Mouse (Mus musculus): Measurements from ENCODE around the gene Lef1.
A peak's percentile ranks its signal among the peaks of the same experiment; 100 is the strongest.

Gene Lef1

DNA sequence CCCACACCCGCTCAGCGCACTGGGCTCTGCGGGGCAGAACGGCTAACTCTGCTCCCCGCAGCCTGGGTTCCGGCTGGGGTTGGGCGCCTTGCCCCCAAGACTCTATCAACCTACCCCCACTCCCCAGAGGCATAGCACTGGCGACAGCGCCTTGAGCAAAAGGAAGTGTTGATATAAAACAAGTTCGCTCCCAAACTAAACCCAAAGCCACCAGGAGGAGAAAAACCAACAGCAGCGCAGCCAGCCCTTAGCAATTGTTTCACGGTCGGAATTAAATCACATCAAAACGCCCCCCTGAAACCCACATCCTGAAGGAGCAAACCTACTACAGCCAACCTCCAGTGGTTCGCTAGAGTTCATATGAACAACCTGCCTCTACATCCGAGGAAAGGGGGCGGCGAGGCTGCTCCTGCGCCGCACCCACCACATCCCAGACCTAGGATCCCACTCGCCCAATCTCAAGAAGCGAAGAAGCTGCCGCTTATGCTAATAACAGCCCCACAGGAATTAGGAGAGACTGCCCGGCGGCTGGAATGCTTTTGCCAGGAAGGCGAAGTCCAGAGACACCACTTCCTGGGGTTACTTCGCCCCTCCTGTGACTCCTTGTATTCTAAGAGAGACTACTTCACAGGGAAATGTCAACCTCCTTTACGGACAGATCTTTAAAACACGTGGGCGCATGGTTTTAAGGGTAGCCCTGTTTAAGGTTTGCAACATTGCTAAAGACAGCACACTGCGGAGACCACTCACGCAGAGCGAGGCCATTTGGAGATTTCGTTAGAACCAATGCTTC, 2.8 kb upstream of the Lef1 start:
- no peak for DNase-seq (ENCODE audit: extremely low read depth, insufficient read length, low spot score)

DNA sequence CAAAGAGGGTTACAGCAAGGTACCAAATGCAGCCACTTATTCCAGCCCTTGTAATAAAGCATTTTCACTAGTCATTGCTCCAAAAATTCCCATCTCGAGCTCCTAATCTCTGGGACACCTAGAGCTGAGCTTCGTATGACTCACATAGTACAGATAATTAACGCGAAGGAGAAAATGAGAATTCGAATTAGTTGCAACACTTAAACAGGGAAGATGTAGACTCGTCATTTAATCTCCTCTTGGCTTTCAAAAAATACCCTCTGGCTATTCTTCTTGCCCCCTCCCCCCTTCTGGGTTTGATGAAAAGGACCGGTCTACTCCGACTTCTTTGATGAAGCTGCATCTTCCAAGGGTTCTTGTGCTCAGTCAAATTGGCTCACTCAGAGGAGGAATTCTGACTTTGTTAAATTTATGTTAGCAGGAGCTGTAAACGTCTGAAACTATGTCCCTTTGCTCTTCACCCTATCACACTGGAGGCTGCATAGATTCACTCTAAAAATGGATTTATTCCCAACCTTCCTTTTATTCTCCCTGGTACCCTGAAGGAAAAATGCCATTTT, 2.1 kb upstream of the Lef1 start:
- DNase-seq (ENCODE audit: extremely low read depth, insufficient read length, low spot score): no peak

DNA sequence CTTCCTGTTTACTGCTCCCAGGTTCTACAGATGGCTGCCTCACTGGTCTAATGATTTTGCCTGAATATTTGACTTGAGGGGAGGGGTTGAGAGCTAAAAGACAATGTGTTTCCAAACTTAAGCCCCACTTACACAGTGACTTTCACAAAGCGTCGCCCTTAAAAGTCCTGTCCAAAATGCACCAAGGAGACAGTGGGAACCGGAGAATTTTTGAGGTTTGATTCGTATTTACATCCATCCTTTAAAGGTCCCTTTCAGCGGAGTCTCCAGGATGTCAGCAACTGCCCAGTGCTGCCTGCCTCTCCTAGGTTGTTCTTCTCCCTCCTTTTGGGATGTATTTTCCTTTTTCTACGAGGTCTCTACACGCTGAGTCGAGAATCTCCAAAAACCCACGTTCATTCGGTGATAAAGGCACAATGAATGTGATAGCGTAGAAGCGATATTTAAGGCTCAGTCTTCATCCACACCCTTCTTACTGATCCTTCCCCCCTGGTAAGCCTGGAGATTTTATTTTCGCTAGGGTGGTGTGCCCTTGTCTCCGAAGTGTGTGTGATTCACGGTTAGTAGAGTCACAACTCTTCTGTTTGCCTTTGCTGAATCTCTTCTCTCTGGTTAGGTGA, 1.1 kb upstream of the Lef1 start:
- DNase-seq (ENCODE audit: extremely low read depth, insufficient read length, low spot score): no peak

DNA sequence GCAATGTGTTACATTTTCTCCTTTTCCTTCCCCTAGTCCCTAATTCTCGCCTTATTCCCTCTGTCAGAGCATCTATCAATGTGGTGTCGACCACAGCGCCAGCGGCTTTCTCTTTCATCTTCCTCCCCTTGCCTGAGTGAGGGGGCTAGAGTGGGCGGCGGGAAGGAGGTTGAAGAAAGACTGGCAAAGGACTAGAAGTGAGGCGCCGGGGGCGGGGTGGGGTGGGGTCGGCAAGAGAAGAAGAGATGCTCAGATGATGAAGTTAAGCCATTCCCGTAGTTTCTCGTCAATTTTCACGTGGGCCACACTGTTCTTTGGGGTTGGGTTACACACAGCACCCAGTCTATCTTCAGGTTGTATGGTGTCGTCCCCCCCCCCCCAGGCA, 593 bp upstream of the Lef1 start:
- no peak for DNase-seq (ENCODE audit: extremely low read depth, insufficient read length, low spot score)

DNA sequence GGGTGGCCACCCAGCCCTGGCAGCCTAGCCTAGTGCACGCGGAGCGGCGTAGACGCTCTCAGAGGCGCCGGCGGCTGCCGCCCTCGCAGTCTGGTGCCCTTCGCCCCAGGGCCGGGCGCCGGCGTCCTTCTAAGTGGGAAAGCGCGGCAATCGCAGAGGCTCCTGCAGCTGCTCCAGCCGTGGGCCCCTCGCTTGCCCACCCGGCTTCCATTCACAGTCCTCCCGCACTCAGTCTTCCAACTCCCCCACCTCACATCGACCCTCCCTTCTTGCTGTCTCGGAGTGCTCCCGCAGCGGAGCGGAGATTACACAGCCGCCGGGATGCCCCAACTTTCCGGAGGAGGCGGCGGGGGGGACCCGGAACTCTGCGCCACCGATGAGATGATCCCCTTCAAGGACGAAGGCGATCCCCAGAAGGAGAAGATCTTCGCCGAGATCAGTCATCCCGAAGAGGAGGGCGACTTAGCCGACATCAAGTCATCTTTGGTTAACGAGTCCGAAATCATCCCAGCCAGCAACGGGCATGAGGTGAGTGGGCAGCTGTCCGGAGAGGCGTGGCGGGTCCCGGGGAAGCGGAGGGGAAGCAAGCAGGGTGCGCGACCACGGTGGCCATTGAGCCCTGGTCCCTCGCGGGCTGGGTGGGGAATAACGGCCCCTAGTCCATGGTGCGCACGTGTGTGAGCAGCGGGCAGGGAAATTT, 1.0 kb downstream of the Lef1 start:
- peak; percentile 70 for DNase-seq (ENCODE audit: extremely low read depth, insufficient read length, low spot score)

DNA sequence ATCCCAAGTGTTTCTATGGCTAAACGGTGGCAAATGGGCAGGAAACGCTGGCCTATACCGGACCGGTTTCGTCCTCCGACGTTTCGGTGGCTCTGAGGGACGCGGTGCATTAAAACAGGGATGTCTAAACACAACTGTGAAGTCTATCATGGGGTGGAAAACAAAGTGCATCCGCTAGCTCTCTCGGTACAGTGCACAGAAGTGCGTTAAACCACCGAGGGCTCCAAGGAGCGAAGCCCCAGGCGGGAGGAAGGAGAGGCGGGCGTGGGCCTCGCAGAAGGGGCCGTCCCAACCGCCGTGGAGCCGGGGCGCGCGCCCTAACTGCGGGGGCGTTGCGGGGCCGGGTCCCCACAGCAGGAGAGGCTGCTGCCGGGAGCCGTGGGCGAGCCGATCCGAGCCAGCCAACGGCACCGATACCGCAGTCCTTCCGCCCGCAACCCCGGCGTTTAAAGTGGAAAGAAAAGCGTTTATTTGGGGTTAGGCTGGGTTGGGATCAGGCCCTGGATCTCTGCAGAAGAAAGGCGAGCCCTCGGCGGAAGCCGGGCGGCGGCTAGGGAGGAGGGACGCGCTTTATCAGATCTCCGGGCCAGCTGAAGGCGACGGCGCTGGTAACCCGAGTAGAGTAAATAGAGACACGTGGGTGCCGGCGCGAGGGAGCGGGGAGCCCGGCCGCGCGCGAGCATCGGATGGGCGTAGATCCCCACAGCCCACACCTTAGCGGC, 1.7 kb downstream of the Lef1 start:
- peak; percentile 74 for DNase-seq (ENCODE audit: extremely low read depth, insufficient read length, low spot score)

DNA sequence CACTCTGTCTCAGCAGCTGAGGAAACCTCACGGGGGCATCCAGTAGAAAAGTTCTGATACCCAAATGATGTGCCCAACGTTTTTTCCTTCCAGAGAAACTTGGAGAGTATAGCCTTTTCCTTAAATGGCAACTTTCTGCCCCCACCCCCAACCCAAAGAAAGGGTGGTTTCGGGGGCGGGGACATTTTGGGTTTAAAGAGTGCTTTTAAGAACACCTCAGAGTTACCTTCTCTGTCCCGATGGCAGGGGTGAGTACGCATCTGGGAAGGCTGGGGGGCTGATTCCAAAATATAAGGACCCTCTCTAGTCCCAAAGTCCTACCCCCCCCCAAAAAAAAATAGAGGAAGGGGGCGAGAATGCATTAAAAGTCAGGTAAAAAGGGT, 2.3 kb downstream of the Lef1 start:
- DNase-seq (ENCODE audit: extremely low read depth, insufficient read length, low spot score): no peak

DNA sequence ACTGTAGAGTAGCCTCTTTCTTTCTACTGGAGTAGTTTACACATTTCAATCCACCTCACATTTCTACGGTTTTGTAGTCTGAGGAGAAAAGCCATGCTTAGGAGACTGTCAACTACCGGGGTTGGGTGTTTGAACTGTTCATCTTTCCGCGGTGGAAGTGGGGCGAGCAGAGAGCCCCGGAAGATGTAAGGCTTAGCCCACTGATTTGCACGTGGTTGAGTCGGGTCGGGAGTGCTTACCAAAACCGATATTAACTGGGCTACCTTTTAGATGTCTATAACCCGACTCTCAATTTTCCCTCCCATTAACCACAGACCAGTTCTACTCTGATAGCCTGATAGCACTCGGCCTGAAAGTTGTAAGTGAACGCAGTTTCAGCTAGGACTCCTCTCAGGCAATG, 2.8 kb downstream of the Lef1 start:
- DNase-seq (ENCODE audit: extremely low read depth, insufficient read length, low spot score): no peak

DNA sequence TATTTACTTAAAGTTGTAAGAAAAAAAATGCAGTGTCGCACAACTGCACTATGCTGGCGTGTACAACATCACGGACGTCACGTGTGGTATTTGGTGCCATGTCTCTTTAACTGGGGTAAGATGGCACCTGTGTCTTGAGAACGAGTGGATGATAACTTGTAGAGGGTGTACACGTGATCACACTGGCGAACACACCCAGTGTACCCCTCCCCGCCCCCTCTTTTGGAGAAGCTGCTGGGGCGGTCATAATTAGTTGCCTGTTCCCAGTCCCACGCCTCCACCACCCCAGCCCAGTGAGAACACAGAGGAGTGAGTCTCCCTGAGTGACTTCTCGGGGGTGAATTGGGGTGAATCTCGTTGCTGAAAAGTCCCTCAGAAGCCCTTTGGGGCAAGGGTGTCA, 5.8 kb downstream of the Lef1 start:
- no peak for DNase-seq (ENCODE audit: extremely low read depth, insufficient read length, low spot score)

DNA sequence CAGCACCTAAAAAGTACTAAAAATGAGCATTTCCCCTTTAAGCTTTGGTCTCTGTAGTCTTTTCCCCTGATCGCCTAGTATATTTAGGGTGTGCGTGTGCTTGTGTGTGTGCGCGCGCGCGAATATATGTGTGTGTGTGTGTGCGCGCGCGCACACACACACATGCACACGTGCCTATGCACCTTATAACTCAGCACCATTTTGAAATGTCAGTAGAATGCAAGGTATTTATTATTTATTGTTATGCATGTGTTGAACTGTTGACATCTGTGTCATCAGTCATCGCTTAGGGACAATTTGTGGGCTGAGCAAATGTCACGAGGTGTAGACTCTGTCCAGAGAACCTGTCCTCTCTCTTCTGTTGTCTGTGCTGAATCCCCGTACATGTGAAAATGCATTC, 7.1 kb downstream of the Lef1 start:
- no peak for DNase-seq (ENCODE audit: extremely low read depth, insufficient read length, low spot score)

DNA sequence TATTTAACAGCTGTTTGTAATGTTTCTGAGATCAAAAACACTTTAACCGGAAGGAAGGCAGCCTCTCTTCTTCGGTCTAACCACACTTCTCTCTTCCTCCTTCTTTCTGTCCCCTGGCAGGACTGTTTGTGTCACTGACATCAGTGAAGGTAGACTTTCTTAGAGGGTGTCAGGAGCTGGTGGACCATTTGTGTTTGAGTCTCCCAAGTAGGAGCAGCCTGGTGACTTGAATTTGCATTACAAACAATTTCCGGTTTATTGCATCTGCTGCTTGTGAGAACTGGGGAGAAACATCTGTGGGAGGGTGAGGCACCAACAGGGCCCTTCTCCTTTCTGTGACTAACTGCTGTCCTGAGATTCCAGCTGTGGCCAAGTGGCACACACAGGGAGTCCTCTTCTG, 7.6 kb downstream of the Lef1 start:
- no peak for DNase-seq (ENCODE audit: extremely low read depth, insufficient read length, low spot score)

DNA sequence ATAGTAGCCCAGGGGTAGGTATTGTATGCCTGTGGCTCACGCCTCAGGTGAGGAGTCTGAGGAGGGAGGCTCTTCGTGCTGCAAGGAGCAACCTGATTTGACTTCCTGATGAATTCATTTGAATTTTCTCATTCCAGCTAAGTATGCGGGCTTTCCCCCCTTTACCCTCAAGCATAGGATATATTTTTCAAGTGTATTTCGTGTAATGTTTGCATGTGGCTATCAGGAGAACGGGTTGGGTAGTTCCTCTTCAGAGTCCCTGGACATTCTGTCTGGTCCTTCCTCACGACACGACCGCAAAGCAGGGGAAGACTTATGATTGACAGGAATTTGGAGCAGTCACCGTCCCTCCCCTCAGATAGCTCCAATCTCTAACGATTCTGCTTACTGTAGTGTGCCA, 9.2 kb downstream of the Lef1 start:
- DNase-seq (ENCODE audit: extremely low read depth, insufficient read length, low spot score): no peak

DNA sequence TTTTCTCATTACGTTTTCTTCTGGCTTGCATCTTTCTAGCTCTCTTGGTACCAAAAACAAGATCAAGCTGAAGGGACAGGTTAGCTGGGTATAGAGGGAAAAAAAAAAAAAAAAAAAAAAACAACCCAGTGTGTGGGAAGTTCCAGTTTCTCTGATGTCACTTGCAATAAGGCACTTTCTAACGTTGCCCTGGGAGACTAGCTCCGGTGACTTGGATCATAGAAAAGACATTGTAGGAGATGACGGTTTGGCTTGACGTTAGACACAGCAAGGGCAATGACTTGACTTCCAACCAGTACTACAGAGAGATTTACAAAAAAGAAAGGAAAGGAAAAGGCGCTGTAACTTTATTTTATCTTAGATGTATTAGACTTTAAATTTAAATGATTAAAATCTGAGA, 13.2 kb downstream of the Lef1 start:
- no peak for DNase-seq (ENCODE audit: extremely low read depth, insufficient read length, low spot score)

DNA sequence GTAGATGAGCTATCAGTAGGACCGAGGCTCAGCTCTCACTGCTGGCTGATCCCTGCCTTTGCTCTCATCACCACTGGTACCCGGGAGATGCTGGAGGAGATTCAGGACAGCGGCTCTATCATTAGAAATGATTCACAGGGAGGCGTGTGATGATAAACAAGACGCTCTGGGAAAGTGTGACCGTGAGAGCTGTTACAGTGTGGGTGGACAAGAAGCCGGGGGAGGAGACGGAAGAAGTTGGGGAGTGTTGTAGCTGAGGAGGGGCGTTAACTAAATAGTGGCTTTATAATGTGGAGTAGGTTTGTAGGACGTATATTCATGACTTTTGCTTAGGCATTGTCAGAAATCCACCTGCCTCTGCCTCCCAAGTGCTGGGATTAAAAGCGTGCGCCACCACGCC, 15.6 kb downstream of the Lef1 start:
- no peak for DNase-seq (ENCODE audit: extremely low read depth, insufficient read length, low spot score)

DNA sequence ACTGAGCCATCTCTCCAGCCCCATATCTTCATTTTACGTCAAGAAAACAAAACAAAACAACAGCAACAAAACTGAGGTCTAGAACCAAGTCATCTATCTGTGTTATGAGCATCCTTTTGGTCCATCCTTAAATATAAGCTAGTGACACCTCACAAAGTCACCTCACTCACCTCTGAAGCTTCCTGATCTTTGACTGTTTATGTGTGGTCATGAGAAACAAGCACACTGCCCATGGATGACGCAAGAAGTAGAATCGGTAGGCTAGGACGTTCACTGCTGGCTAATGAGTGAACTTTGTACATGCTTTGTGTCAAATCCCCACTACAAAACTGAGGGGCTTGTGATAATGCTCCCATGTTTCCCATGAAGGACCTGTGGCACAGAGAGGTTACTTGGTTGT, 16.2 kb downstream of the Lef1 start:
- DNase-seq (ENCODE audit: extremely low read depth, insufficient read length, low spot score): no peak

DNA sequence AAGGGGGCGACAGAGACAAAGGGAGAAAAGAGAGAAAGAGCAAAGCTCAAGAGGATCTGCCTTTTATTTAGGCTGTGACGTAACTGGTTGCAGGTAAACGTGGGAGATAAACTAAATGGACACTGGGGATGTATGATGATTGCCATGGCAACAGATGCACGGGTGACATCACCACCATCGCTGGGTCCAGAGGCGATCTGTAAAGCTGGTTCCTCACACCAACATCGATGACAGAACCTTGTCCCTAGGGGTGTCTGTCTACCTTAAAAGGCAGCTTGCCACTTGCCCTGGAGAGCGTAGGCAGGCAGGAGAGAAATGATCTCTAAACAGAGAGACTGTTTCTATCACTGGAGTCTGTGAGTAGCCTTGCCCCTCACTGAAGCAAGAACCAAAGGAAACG, 23.7 kb downstream of the Lef1 start:
- DNase-seq (ENCODE audit: extremely low read depth, insufficient read length, low spot score): no peak

DNA sequence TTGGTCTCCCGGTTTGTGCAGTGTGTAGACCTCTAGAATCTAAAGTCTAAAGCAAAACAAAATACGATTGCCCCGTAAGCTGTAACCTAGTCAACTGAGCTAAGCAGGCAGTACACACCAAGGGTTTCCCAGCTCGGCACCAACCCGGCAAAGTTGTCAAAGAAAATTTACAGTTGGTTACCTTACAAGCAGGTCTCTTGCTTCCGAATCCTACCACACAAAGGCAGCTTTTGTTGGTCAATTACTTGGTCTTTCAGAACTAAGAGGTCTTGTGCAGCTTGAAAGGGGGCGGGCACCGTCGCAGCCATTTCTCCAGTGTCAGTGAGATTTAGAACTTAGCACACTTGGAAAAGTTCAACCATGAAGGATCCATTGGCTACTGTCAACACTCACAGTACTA, 25.2 kb downstream of the Lef1 start:
- DNase-seq (ENCODE audit: extremely low read depth, insufficient read length, low spot score): no peak

DNA sequence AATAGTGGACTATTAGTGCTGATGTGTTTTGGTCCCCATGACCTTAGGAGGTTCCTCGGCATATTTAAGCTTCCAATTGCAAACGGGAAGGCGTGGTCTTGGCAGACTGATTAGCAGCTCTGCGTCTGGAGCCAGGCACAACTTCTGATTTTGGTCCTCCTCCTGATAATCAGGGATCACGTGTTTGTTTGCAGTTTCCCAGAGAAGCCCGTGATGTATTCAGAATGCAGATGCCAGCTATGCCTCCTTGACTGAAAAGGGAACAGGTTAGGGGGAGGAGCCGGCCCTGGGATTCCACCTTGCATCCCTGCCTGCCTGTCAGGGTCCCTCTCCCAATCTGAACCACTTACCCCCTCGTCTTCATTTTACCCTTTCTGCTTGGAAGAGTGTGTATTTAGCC, 26.2 kb downstream of the Lef1 start:
- no peak for DNase-seq (ENCODE audit: extremely low read depth, insufficient read length, low spot score)

DNA sequence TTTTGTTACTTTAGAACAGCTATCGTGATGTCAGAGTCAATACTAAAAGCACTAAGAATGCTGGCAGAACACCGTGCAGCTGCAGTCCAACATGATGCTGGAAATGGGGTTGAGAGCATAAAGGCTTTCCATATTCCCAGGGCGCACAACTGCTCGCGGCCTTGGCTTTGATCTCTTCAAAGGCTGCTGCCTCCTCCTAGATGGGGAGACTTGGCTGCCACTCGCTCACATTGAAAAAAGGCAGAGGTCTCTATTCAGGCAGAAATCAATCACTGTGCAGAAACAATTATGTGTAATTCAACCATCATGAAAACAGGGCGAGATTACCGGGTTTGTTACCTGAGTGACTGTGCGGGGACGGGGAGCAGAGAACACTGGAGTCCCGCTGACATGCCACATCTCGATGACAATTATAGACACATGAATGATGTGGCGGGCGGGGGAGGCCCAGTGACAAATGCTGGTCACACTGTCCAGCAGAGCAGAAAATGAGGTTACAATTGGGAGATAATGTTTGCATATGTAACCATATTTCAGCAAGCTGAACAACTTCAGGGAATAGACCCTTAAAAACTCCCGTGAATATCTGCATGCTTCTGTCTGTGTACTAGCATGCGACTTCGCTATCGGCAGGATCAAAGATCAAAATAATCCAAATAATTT, 27.0 kb downstream of the Lef1 start:
- no peak for DNase-seq (ENCODE audit: extremely low read depth, insufficient read length, low spot score)

DNA sequence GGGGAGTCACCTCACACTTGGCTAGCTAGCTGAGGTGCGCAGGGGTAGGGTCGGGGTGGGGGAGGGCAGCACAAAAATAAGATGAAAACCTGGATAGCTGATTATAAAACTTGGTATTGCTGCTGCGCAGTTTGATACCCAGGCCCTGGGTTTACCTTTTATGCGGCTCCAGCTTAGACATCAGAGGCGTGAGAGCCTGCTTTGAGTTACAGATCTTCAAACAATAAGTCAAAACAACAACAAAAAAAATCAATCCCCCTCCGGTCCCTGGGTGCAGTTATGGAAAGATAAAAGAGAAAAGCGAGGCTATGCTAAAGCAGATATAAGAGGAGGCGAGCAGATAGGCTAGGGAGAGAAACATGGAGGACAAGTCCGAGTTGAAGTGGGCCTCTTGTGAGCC, 28.0 kb downstream of the Lef1 start:
- DNase-seq (ENCODE audit: extremely low read depth, insufficient read length, low spot score): no peak

DNA sequence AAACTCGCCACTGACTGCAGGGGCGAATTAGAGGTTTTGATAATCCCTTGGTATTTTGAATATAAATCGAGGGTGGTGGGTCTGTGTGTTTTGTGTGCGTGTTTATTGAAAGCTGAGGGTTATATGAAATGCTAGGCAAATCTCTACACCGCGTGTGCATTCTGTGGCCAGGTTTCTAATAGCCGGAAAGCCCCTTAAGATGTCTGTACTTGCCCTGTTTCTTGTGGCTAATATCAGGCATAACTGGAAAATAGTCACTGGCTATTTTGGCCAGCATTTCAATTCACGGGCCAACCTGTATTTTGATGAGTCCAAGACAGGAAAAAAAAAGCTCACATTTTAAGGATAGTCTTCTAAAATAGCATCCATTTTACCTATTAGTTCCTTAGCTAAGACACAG, 28.5 kb downstream of the Lef1 start:
- no peak for DNase-seq (ENCODE audit: extremely low read depth, insufficient read length, low spot score)
